20 mouse cellular contexts compared by ENCODE assay signal in genomic region chr3:149008634-149009023, GRCm38 (mm10). TPM values are rescaled to one million over a fixed set of nuclear protein-coding genes. Genes with fewer than 3 reads are reported as not detected.
A peak's percentile ranks its signal among the peaks of the same experiment; 100 is the strongest.
DNase-seq lines count a peak whose midpoint lies in the region; ATAC-seq and TF ChIP-seq lines count a peak whose summit lies in the region.
"Had no signal": no experiment of that assay in that cellular context is flagged by ENCODE, and none has a peak within 500 bp of the region (broad histone marks: within the 10 kb centered on the region; RNA-seq: fewer than 3 reads in every experiment).

No protein-coding gene starts in this region.

- no peak for TF ChIP-seq POLR2A in heart, adult 2 months (IDR thresholded peaks at IDR 0.05; ENCODE audit: insufficient read depth, low read depth, low read length)

- no peak for TF ChIP-seq EP300 in heart, postnatal 0 days (IDR thresholded peaks at IDR 0.05; ENCODE audit: low read depth)
- no peak for TF ChIP-seq EP300 in heart, adult 2 months (IDR thresholded peaks at IDR 0.05; ENCODE audit: insufficient read depth, low read depth, low read length)

- ATAC-seq in heart, embryonic 11.5 days (replicated peaks; ENCODE audit: insufficient number of reproducible peaks, low FRiP score, low TSS enrichment): no peak
- ATAC-seq in heart, postnatal 0 days (ENCODE audit: insufficient read depth, low read depth): no peak
- no peak for ATAC-seq in midbrain, embryonic 11.5 days (ENCODE audit: low FRiP score)
- ATAC-seq in midbrain, embryonic 15.5 days (replicated peaks): no peak
- ATAC-seq: hindbrain, postnatal 0 days had no signal

- no peaks in the 10 kb centered on the region for H3K27me3 ChIP-seq in heart, embryonic 11.5 days (ENCODE audit: control insufficient read depth, insufficient read depth, low read length)
- H3K27me3 ChIP-seq in heart, postnatal 0 days (ENCODE audit: control insufficient read depth, insufficient read depth, low read length): no peaks in the 10 kb centered on the region
- H3K27me3 ChIP-seq in heart, adult 2 months (ENCODE audit: control insufficient read depth, insufficient read depth, low read length): no peaks in the 10 kb centered on the region
- no peaks in the 10 kb centered on the region for H3K27me3 ChIP-seq in midbrain, embryonic 11.5 days (ENCODE audit: control insufficient read depth, insufficient read depth, low read length)
- no peaks in the 10 kb centered on the region for H3K27me3 ChIP-seq in midbrain, embryonic 15.5 days (replicated peaks)
- H3K27me3 ChIP-seq: embryonic facial prominence, embryonic 12.5 days had no signal

- H3K4me3 ChIP-seq in heart, embryonic 11.5 days (ENCODE audit: low read depth, low read length): no peak overlapping the region
- no peak overlapping the region for H3K4me3 ChIP-seq in heart, postnatal 0 days (ENCODE audit: low read depth, low read length)
- no peak overlapping the region for H3K4me3 ChIP-seq in heart, adult 2 months
- no peak overlapping the region for H3K4me3 ChIP-seq in midbrain, embryonic 11.5 days (ENCODE audit: low read depth, low read length)
- no peak overlapping the region for H3K4me3 ChIP-seq in midbrain, embryonic 15.5 days
- H3K4me3 ChIP-seq: embryonic facial prominence, embryonic 12.5 days had no signal

- 23% methylated on average over 6 of the region's 6 CpGs for WGBS in heart, embryonic 11.5 days (ENCODE audit: insufficient replicate concordance)
- WGBS in heart, postnatal 0 days: 38% methylated on average over 6 of the region's 6 CpGs
- 59% methylated on average over 6 of the region's 6 CpGs for WGBS in heart, adult 2 months
- WGBS in midbrain, embryonic 11.5 days: 85% methylated on average over 6 of the region's 6 CpGs
- WGBS in midbrain, embryonic 15.5 days: 79% methylated on average over 6 of the region's 6 CpGs

- H3K4me1 ChIP-seq in heart, embryonic 11.5 days (ENCODE audit: control insufficient read depth, insufficient read depth, low read length): peaks cover 15% of the 10 kb centered on the region
- peaks cover 4% of the 10 kb centered on the region; the same call in 1 of the 2 replicates for H3K4me1 ChIP-seq in heart, postnatal 0 days (ENCODE audit: control insufficient read depth, insufficient read depth)
- H3K4me1 ChIP-seq in heart, adult 2 months (ENCODE audit: control insufficient read depth, insufficient read depth, low read length): no peaks in the 10 kb centered on the region
- no peaks in the 10 kb centered on the region for H3K4me1 ChIP-seq in midbrain, embryonic 11.5 days (ENCODE audit: control insufficient read depth, insufficient read depth, low read length)
- no peaks in the 10 kb centered on the region; the same call in 1 of the 2 replicates for H3K4me1 ChIP-seq in midbrain, embryonic 15.5 days

- TF ChIP-seq CTCF in heart, postnatal 0 days (IDR thresholded peaks at IDR 0.05; ENCODE audit: low read depth): no peak
- no peak for TF ChIP-seq CTCF in heart, adult 2 months (IDR thresholded peaks at IDR 0.05)

- no peaks in the 10 kb centered on the region for H3K9me3 ChIP-seq in heart, embryonic 11.5 days (replicated peaks; ENCODE audit: control insufficient read depth, low read length)
- H3K9me3 ChIP-seq in heart, postnatal 0 days (replicated peaks; ENCODE audit: control insufficient read depth, low read length): no peaks in the 10 kb centered on the region
- no peaks in the 10 kb centered on the region for H3K9me3 ChIP-seq in midbrain, embryonic 11.5 days (ENCODE audit: control insufficient read depth, low read length)
- no peaks in the 10 kb centered on the region for H3K9me3 ChIP-seq in midbrain, embryonic 15.5 days
- H3K9me3 ChIP-seq: embryonic facial prominence, embryonic 12.5 days had no signal

- intact Hi-C loops in heart, adult 2 months (cut with DNase I): loop anchor here (10.0 kb wide), 1 partner anchor 584 kb away; no protein-coding TSS in a partner anchor

- no peaks in the 10 kb centered on the region for H3K79me2 ChIP-seq in heart, adult 2 months (replicated peaks; ENCODE audit: control insufficient read depth, insufficient read depth, low read length)

- H3K27ac ChIP-seq in heart, embryonic 11.5 days (ENCODE audit: low read depth, low read length): no peak overlapping the region
- H3K27ac ChIP-seq in heart, postnatal 0 days (ENCODE audit: low read depth): no peak overlapping the region
- no peak overlapping the region for H3K27ac ChIP-seq in heart, adult 2 months
- no peak overlapping the region for H3K27ac ChIP-seq in midbrain, embryonic 11.5 days (ENCODE audit: low read depth, low read length)
- H3K27ac ChIP-seq in midbrain, embryonic 15.5 days: no peak overlapping the region
- H3K27ac ChIP-seq: embryonic facial prominence, embryonic 12.5 days; hindbrain, postnatal 0 days; kidney, postnatal 0 days; liver, embryonic 14.5 days; macrophage had no signal

- H3K36me3 ChIP-seq in heart, embryonic 11.5 days (ENCODE audit: control insufficient read depth, insufficient read depth, low read length): no peaks in the 10 kb centered on the region
- no peaks in the 10 kb centered on the region for H3K36me3 ChIP-seq in heart, postnatal 0 days (replicated peaks; ENCODE audit: control insufficient read depth, insufficient read depth, low read length)
- no peaks in the 10 kb centered on the region for H3K36me3 ChIP-seq in heart, adult 2 months (ENCODE audit: control insufficient read depth, insufficient read depth, low read length)
- no peaks in the 10 kb centered on the region for H3K36me3 ChIP-seq in midbrain, embryonic 11.5 days (ENCODE audit: control insufficient read depth, insufficient read depth, low read length)
- H3K36me3 ChIP-seq in midbrain, embryonic 15.5 days (replicated peaks): no peaks in the 10 kb centered on the region
- H3K36me3 ChIP-seq: embryonic facial prominence, embryonic 12.5 days had no signal

- no peak overlapping the region for H3K9ac ChIP-seq in heart, embryonic 11.5 days (ENCODE audit: low read depth, low read length)
- H3K9ac ChIP-seq in heart, postnatal 0 days (replicated peaks; ENCODE audit: low read depth, low read length): no peak overlapping the region
- H3K9ac ChIP-seq in heart, adult 2 months (ENCODE audit: low read depth, low read length): no peak overlapping the region
- no peak overlapping the region for H3K9ac ChIP-seq in midbrain, embryonic 11.5 days (ENCODE audit: low read length)
- H3K9ac ChIP-seq in midbrain, embryonic 15.5 days: no peak overlapping the region
- H3K9ac ChIP-seq: embryonic facial prominence, embryonic 12.5 days; forebrain, postnatal 0 days; liver, embryonic 14.5 days had no signal

- H3K4me2 ChIP-seq in heart, embryonic 11.5 days: peak overlapping the region; percentile 52
- H3K4me2 ChIP-seq in heart, postnatal 0 days (ENCODE audit: low read depth, low read length): peak overlapping the region; percentile 45; the same call in 1 of the 2 replicates
- H3K4me2 ChIP-seq in midbrain, embryonic 11.5 days: no peak overlapping the region
- no peak overlapping the region for H3K4me2 ChIP-seq in midbrain, embryonic 15.5 days

- DNase-seq in heart, postnatal 4 days: no peak
- no peak for DNase-seq in heart, postnatal 0 days (ENCODE audit: low spot score)
- no peak for DNase-seq in heart, adult 2 months
- peak; percentile 85 for DNase-seq in midbrain, embryonic 11.5 days (ENCODE audit: low spot score, missing footprints)
- DNase-seq in gastrocnemius, adult 18-20 months (ENCODE audit: low spot score): no peak
- DNase-seq in retina, postnatal 1 day: no peak
- DNase-seq: adrenal gland, postnatal 10 days; cerebellum, adult 18-20 months; cerebellum, postnatal 25 days; kidney, adult 2 months; layer of hippocampus, adult 9-11 months; thymus, postnatal 14 days had no signal

RNA-seq across cellular contexts. Expression of gene Adgrl2, which starts 18.3 kb away (rescaled TPM):
- polyA plus RNA-seq in heart, embryonic 11.5 days (2014; fragmentation: Nextera tagmentation; extraction: Ambion mirVana): 37.3 and 38.7 TPM in 2 replicates
- 100 to 1,000 TPM; 126 to 134 TPM for total RNA-seq in heart, postnatal 4 days (2021)
- total RNA-seq in heart, postnatal 0 days (2014; rRNA removed; ENCODE audit: low replicate concordance): 32.7 and 59.4 TPM in 2 replicates
- 25.6 and 26.6 TPM in 2 replicates for polyA plus RNA-seq in heart, postnatal 0 days (2015; fragmentation: Nextera tagmentation; extraction: Ambion mirVana)
- 10 to 100 TPM; 52.3 to 55.2 TPM for total RNA-seq in heart, adult 2 months (2021)
- polyA plus RNA-seq in heart, adult 2 months (2012; rRNA removed): 29.5 and 46.9 TPM in 2 replicates
- polyA plus RNA-seq in midbrain, embryonic 11.5 days (2014; fragmentation: Nextera tagmentation; extraction: Ambion mirVana): 124 and 131 TPM in 2 replicates
- 120 and 140 TPM in 2 replicates for polyA plus RNA-seq in midbrain, embryonic 15.5 days (2015; fragmentation: Nextera tagmentation; extraction: Ambion mirVana)
- total RNA-seq in gastrocnemius, adult 18-20 months (2021): 10 to 100 TPM in 1 of 2 experiments, 1 to 10 TPM in 1; 7.9 to 10.2 TPM

Comparison
In these comparisons a context has a peak if more than half of its experiments do, and no peak if none do; other contexts are left out.
1. H3K4me2 ChIP-seq: peak in heart, embryonic 11.5 days (single experiment) and heart, postnatal 0 days (single experiment); none in midbrain, embryonic 11.5 days (single experiment) and midbrain, embryonic 15.5 days (single experiment).